Mouse (Mus musculus): ENCODE results near the gene Zmat3.

Zmat3 gene

GRCm38 (mm10) chr3:32365546-32366245, at the start of gene Zmat3:
Gene Zmat3, minus strand, starts transcription at chr3:32366014.
- POLR2A ChIA-PET, result interaction anchor here (0.5 to 4.3 kb wide), 56 partner anchors 9 to 468 kb away, joined by 3 to 51 read pairs (median 5); partner anchors contain the start of genes Mfn1 (in 2 of the 4), Pik3ca (in 2 of the 4), Gnb4 (in 1 of the 4) and Usp13 (in 1 of the 4)
- CTCF ChIA-PET, result interaction anchor here (0.5 to 1.7 kb wide), 7 partner anchors 14 to 98 kb away, joined by 3 to 10 read pairs (median 3); no protein-coding TSS in a partner anchor

GRCm38 (mm10) chr3:32414381-32414780, 48.6 kb upstream of the Zmat3 start:
- POLR2A ChIA-PET, result interaction anchor here in 2 of 4 experiments (1.0 to 3.5 kb wide), 5 partner anchors 11 to 49 kb away, joined by 3 to 22 read pairs (median 4); partner anchors contain the start of gene Pik3ca (in 1 of the 2)
- CTCF ChIA-PET, result interaction anchor here in 1 of 4 experiments (0.6 kb wide), 1 partner anchor 810 kb away, joined by 3 read pairs; no protein-coding TSS in a partner anchor

GRCm38 (mm10) chr3:32412502-32413044, 46.8 kb upstream of the Zmat3 start:
- POLR2A ChIA-PET, result interaction anchor here in 2 of 4 experiments (0.6 to 5.0 kb wide), 8 partner anchors 10 to 126 kb away, joined by 3 to 29 read pairs (median 4); partner anchors contain the start of gene Pik3ca (in 2 of the 2)
- CTCF ChIA-PET, result interaction anchor here in 1 of 4 experiments (0.6 to 0.8 kb wide), 2 partner anchors 83 to 622 kb away, joined by 3 to 4 read pairs; no protein-coding TSS in a partner anchor

GRCm38 (mm10) chr3:32408811-32409273, 43.0 kb upstream of the Zmat3 start:
- CTCF ChIA-PET, result interaction anchor here in 1 of 4 experiments (1.5 kb wide), 1 partner anchor 29 kb away, joined by 5 read pairs; no protein-coding TSS in a partner anchor
- POLR2A ChIA-PET, result interaction anchor here in 3 of 4 experiments (0.6 to 5.0 kb wide), 9 partner anchors 9 to 121 kb away, joined by 3 to 29 read pairs (median 4); partner anchors contain the start of genes Pik3ca (in 2 of the 3) and Mfn1 (in 1 of the 3)

- POLR2A ChIA-PET, result interaction anchor here in 3 of 4 experiments (0.6 to 2.2 kb wide), 6 partner anchors 9 to 92 kb away, joined by 3 to 11 read pairs (median 4); partner anchors contain the start of gene Pik3ca (in 3 of the 3)
Measured at GRCm38 (mm10) chr3:32406804-32407203, 41.0 kb upstream of the Zmat3 start.

GRCm38 (mm10) chr3:32405699-32406098, 39.9 kb upstream of the Zmat3 start:
- CTCF ChIA-PET, result interaction anchor here in 1 of 4 experiments (1.2 kb wide), 1 partner anchor 88 kb away, joined by 4 read pairs; no protein-coding TSS in a partner anchor
- POLR2A ChIA-PET, result interaction anchor here in 2 of 4 experiments (0.7 to 2.2 kb wide), 6 partner anchors 8 to 63 kb away, joined by 3 to 11 read pairs (median 4); partner anchors contain the start of gene Pik3ca (in 2 of the 2)

More at GRCm38 (mm10) chr3:32406804-32407203, 41.0 kb upstream of the Zmat3 start:
- CTCF ChIA-PET, result no interaction called here

GRCm38 (mm10) chr3:32402990-32403885, 37.4 kb upstream of the Zmat3 start:
- ChIA-PET CTCF (interaction anchor here in 1 of 4 experiments (0.7 kb wide), 1 partner anchor 85 kb away, joined by 3 read pairs; no protein-coding TSS in a partner anchor), POLR2A (interaction anchor here in 3 of 4 experiments (0.6 to 3.9 kb wide), 13 partner anchors 10 to 62 kb away, joined by 3 to 22 read pairs (median 3); partner anchors contain the start of gene Zmat3 (in 1 of the 3))

- ChIA-PET CTCF (interaction anchor here in 1 of 4 experiments (0.6 kb wide), 1 partner anchor 102 kb away, joined by 3 read pairs; no protein-coding TSS in a partner anchor), POLR2A (interaction anchor here in 3 of 4 experiments (1.1 to 3.9 kb wide), 6 partner anchors 9 to 128 kb away, joined by 3 to 22 read pairs (median 4); partner anchors contain the start of genes Mfn1 (in 1 of the 3) and Zmat3 (in 1 of the 3))
Measured at GRCm38 (mm10) chr3:32401591-32401990, 35.8 kb upstream of the Zmat3 start.

GRCm38 (mm10) chr3:32399931-32400330, 34.1 kb upstream of the Zmat3 start:
- ChIA-PET POLR2A (interaction anchor here in 3 of 4 experiments (0.6 to 3.0 kb wide), 7 partner anchors 9 to 345 kb away, joined by 3 to 29 read pairs (median 3); no protein-coding TSS in a partner anchor), CTCF (interaction anchor here in 3 of 4 experiments (0.6 to 0.9 kb wide), 3 partner anchors 20 to 54 kb away, joined by 3 to 5 read pairs (median 3); no protein-coding TSS in a partner anchor)

GRCm38 (mm10) chr3:32399381-32399780, 33.6 kb upstream of the Zmat3 start:
- POLR2A ChIA-PET, result interaction anchor here in 2 of 4 experiments (0.6 to 3.0 kb wide), 7 partner anchors 9 to 346 kb away, joined by 3 to 29 read pairs (median 4); no protein-coding TSS in a partner anchor

GRCm38 (mm10) chr3:32398623-32399022, 32.8 kb upstream of the Zmat3 start:
- CTCF ChIA-PET, result no interaction called here
- POLR2A ChIA-PET, result interaction anchor here in 2 of 4 experiments (0.5 to 3.1 kb wide), 10 partner anchors 10 to 346 kb away, joined by 3 to 51 read pairs (median 6); partner anchors contain the start of gene Zmat3 (in 2 of the 2)

More at GRCm38 (mm10) chr3:32399381-32399780, 33.6 kb upstream of the Zmat3 start:
- CTCF ChIA-PET, result interaction anchor here in 2 of 4 experiments (0.6 to 0.9 kb wide), 2 partner anchors 53 to 55 kb away, joined by 3 to 5 read pairs; no protein-coding TSS in a partner anchor

GRCm38 (mm10) chr3:32398175-32398538, 32.3 kb upstream of the Zmat3 start:
- ChIA-PET CTCF (interaction anchor here in 1 of 4 experiments (2.1 kb wide), 1 partner anchor 18 kb away, joined by 11 read pairs; no protein-coding TSS in a partner anchor), POLR2A (interaction anchor here in 3 of 4 experiments (0.6 to 3.1 kb wide), 27 partner anchors 8 to 308 kb away, joined by 3 to 51 read pairs (median 4); partner anchors contain the start of genes Zmat3 (in 2 of the 3), Actl6a (in 1 of the 3), Mfn1 (in 1 of the 3) and Zfp639 (in 1 of the 3))

- CTCF ChIA-PET, result interaction anchor here in 2 of 4 experiments (1.6 to 2.1 kb wide), 2 partner anchors 17 to 18 kb away, joined by 5 to 11 read pairs; no protein-coding TSS in a partner anchor
- POLR2A ChIA-PET, result interaction anchor here in 3 of 4 experiments (0.6 to 3.1 kb wide), 43 partner anchors 9 to 310 kb away, joined by 3 to 51 read pairs (median 4); partner anchors contain the start of genes Zmat3 (in 3 of the 3), Actl6a (in 1 of the 3), Mfn1 (in 1 of the 3) and Zfp639 (in 1 of the 3)
Measured at GRCm38 (mm10) chr3:32397461-32398174, 31.8 kb upstream of the Zmat3 start, which contains the start of gene Pik3ca. Gene Pik3ca, plus strand, starts transcription at chr3:32397671.

- POLR2A ChIA-PET, result interaction anchor here (0.6 to 3.1 kb wide), 62 partner anchors 8 to 1403 kb away, joined by 3 to 51 read pairs (median 4); partner anchors contain the start of genes Zmat3 (in 3 of the 4), Mfn1 (in 2 of the 4), Mrpl47 (in 1 of the 4) and Ndufb5 (in 1 of the 4)
- CTCF ChIA-PET, result interaction anchor here in 3 of 4 experiments (0.5 to 2.1 kb wide), 5 partner anchors 17 to 1111 kb away, joined by 4 to 11 read pairs (median 5); no protein-coding TSS in a partner anchor
Measured at GRCm38 (mm10) chr3:32396794-32397460, 31.1 kb upstream of the Zmat3 start.
